Mouse (Mus musculus) lung, adult 18-20 months (tissue): ENCODE data around the gene Pdss2.

ENCODE experiments used
- DNase-seq, 2 experiments: peaks; one replicate each; pipeline ENCODE4 v3.0.0; 2022; ENCODE audit warnings: mixed read lengths in 2 of 2

The Pdss2 gene

DNA sequence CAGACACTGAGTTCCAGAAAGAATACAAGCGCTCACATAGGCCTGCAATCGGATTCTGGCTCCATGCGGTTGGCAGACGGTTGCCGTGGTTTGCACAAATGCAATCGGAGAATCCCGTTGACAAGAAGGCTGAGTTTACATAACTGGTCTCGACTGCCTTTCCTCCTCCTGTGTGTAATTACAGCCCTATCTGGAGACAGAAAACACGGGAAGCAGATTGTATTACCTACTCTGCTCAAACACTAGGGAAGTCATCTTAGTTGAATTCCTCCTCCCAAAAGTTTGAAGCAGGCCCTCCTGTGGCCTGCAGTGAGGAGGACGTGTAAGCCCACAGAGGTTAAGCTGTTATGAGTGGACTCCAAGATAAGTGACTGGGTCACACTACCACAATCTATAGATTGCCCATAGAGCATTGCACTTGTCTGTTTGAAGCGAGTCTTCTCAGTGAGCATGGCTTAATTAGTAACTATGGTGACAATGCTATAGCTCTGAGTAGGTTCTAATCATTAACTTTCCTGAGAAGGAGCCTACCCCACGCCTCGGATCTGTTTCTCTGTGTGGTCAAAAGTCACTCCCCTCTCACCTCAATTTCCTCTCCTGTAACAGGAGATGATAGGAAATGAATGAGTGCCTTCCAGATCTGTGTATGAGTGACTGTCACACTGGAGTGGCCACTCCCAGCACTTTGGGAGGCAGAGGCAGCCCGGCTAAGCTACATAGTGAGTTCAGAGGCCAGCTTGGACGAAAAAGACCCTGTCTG, 219.9 kb downstream of the Pdss2 start:
- no peak for DNase-seq

DNA sequence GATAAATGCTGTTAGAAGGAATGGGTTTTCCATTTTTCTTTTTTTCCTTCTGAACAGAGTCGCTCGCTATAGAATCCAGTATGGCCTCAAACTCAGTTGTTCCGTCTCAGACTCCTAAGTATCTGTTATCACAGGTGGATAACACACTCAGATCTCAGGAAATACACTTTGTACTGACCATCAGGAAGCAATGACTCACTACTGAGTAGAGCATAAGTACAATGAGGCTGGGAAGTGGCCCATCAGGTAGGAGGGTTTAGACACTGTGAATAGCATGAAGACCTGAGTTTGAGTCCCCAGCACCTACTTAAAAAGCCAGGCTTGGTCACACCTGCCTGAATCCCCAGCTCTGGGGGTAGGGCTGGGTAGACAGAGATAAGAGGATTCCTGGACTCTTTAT, 227.4 kb downstream of the Pdss2 start:
- DNase-seq = no peak

DNA sequence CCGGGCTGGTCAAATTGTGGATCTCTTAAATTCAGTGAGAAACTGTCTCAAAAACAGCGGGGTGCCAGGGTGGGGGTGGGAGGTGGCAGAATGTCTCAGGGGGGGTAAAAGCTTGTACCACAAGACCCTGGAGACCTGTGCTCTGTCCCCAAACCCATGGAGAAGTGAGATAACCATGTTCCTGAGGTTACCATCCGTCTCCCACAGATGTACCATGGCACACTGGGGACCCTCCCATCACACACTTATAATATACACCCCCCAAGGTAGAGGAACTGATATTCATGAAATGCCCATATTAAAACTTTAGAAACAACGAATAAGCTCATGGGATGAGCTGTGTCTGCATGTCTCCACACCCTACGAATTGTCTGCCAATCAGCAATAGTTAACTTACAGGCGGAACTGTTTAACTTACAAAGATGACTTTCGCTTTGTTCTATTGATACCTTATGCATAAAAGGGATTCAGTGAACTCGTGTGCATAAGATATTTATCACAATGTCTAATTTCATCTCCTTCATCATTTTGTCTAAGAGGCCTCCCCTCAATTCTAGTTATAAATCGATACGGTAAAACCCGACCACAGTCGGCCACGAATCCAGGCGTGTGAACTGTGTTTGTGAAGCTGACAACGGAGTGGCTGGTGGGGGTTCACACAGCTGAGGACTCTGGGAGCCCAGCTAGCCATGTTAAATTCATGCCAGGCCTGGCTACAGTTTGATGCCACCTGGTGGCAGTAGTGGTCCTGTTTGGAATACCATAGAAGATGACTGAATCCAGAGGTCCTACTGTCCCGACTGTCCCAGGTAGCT, 230.8 kb downstream of the Pdss2 start:
- peak; percentile 56 to 71 for DNase-seq

DNA sequence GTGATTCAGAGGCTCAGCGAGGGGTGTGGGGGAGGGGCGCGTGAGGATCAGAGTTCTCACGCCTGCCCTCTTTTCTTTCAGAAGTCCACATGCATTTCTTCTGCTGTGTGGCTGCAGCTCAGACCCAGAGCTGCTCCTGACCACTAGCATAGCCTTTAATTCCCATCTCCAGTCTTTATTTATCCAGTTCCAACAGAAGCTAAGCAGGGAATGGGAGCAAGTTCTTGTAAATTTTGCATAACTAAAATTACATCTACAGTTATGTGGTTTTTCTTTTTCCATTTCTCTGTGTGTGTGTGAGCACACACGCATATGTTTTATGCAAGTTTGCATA, 231.3 kb downstream of the Pdss2 start:
- DNase-seq = no peak

DNA sequence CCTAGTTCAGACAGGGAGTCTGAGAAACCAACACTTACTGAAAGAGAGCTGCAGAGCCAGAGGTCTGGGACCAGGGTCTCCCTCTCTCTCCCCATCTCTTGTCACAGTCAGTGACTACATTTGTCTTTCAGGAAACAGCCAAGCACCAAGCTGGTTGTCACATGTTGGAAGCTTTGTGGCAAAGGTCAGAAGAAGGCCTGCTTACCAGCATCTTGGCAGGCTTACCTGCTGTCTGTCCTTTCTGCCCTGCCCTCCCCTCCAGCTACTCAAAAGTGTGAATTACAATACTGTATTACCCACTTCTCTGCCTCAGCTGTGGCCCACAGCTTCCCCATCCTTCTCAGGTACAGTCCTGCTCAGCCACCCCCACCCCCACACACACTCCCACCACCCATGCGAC, 232.9 kb downstream of the Pdss2 start:
- DNase-seq = no peak

DNA sequence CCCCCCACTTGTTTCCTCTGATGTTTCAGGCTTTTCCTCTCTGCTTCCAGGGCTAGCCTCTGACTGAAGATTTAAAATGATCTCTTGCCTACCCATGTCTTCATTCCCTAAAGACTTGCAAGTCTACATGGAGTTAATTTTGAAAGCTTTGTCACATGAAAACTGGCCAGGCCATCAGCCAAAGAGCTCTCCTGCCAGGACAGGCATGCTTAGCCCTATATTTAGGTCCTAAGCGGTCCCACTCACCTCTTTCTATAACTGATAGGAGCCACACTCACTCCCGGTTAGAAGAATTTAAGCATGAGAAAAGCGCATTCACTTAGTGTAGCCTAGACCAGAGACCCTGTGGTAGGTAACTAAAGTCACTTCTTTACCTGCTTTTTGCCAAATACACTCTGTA, 233.4 kb downstream of the Pdss2 start:
- DNase-seq = no peak

DNA sequence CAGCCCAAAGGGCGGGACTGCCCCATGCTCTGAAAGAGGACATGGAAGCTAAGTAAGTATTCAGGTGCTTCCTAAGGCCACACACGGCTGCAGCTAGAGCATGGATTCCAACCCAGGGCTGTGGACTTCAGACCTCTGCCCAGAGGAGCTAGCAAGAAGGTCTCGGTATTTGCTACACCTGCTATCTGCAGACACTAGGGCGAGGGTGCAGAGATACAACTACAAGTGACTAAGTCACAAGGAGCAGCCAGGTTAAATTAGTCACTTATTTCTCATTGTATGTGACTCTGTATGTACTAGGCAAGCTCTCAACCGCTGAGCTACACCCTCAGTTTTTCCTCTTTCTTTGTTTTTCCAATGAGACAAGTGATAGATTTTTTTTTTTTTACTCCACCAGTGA, 241.5 kb downstream of the Pdss2 start:
- no peak for DNase-seq

DNA sequence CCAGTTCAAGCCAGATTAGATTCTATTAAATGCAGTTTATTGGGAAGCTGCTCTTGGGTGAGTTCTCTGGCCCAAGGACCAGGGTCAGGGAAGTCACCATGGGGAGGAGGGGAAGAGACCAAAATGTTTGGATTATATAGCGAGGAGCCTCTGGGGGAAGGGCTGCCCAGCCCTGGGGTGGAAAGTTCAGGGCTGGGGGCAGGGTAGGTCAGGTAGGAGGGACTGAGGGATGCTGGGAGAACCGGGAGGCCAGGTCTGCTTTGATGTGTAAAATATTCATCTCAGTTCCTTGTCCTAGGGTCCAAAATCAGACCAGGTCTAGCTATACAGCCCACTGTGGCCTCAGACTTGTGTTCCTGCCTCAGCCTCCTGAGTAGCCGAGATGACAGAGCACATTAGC, 241.9 kb downstream of the Pdss2 start:
- no peak for DNase-seq

DNA sequence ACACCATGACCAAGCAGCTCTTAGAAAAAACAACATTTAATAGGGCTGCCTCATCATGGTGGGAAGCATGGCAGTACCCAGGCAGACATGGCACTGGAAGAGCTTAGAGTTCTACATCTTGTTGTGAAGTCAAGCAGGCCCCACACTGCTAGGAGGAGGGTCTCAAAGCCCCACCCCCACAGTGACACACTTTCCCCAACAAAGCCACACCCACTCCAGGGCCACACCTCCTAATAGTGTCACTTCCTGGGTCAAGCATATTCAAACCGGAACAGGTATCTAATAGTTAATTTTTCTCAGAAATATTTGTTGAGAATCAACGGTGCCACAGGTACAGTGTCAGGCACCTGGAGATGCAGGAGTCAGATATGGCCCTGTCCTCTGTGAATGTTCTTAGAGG, 244.9 kb downstream of the Pdss2 start:
- DNase-seq = no peak

DNA sequence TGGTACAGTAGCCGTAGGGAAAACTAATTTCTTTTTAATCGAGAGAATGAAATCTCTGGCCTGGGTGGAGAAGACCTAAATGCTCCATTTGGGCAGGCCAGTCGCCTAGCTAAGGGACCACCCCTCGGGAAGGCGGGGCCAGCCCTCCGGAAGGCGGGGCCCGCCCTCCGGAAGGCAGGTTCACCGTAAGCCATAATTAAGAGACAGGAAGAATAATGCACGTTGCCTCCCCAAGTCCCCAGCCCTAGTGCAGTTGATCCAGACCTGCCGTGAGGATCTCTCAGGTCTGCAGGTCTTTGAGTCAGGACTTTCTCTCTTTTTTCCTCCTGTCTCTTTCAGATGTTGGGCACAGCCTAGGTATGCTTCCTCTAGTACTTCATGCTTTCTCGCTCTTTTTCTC, 246.4 kb downstream of the Pdss2 start:
- DNase-seq = no peak

DNA sequence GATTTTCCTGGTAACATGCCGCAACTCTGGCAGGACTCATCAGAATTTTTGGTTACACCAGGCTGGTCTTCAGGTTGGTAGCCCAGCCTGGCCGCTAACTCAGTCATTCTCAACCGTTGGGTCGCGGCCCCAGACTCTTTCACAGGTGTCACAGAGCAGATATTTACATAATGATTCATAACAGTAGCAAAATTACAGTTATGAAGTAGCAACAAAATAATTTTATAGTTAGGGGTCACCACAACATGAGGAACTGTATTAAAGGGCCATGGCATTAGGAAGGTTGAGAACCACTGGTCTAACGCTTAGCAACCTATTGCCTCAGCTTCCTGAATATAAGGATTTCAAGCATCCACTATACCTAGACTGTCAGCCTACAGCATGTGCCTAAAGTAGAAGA, 247.0 kb downstream of the Pdss2 start:
- no peak for DNase-seq

DNA sequence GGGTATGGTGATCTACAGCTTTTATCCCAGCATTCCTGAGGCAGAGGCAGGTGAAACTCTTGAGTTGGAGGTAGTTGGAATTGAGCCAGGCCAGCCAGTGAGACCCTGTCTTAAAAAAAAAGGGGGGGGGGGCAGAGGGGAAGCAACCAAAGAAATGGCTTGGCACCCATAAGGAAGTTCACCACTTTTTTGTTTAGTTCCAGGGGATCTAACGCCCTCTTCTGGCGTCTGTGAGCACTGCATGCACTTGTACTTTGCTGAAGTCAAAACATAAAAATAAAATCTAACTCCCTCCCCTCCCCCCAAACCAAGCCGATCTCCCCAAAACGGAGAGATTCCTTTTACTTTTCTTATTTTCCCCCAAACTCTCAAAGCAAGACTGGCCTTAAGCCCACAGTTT, 254.1 kb downstream of the Pdss2 start:
- DNase-seq = peak in 1 of 2 experiments; percentile 10

DNA sequence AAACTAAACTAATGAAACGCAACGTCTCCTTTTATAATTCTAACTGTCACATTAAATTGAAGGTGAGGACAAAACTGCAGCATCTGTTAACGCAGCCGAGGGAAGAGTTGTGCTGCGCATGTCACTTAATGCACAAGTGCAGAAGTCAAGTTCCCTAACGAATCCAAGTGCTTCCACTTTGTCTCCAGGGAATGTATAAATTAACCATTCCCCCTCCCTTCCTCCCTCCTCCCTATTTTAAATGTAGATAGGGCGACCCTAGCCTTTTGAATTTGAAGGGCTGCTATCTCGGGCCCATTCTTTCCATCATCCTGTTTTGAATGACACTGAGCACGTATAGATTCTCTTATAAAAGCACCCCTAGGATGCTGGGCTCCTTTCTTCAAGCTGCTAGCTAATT, 256.2 kb downstream of the Pdss2 start:
- DNase-seq = no peak

DNA sequence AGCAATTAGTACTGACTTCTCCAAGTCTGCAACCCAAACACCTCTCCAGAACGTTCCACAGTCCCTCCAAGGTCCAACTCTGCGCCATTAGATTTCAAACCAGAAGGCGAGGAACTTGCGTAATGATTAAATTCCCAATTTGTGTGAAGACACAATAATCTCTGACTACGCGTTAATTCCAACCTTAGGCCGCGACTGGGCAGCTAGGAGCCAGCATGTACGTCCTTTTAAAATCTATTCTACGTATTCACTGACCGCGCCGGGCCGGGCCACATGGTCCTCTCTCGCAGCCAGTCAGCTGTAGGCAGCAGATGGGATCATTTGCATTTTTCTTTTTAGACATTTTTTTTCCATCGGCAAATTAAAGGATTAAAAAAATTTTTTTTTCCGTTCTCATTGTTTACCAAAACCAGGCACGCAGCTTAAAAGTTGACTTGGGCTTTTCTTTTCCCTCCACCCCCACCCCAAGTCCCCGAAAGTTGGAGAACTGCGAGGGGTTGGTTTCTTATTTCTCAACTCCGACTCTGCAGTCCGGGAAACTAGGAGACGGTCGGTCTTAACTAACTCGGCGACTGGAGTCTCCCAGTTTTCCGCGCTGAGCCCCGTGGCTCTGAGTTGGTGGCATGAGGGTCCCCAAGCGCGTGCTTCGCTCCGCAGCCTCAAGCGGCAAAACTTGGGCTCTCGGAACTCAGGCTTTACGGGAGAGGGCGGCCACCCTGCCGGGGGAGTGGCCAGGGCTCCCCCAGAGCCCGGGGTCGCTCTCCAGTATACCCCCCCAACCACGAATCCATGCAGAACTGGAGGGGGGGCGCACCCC, 256.8 kb downstream of the Pdss2 start:
- DNase-seq = peak; percentile 49 to 54

DNA sequence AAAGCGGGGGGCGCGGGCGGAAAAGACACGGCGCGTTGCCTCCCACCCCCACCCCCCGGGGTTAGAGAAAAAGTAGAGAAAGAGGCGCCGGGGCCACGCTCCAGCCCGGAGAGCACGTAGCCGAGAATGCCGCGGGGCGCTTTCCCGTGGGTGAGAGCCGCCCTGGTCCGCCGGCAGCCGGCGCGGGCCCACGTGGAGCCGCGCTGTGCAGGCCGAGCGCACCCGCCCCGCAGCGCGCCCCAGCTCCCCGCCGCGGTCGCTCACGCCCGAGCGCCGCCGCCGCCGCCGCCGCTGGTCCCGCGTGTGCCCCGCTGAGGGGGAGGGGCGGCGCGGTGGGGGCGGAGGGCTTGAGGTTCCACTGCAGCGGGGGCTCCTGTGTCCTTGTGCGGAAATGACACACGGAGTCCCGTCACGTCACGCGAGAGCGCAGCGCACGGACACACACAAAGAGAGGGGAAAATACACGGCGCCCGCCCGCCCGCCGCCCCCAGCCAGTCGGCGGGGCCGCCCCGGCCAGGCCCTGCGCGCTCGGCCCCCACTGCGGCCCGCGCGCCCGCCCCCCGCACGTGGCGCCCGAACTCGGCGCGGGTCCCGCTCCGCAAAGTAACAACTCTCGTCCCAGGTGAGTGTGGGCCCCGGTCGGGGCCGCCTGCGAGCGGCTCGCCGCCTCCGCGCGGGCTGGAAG, 257.6 kb downstream of the Pdss2 start, which contains the start of gene Bend3:
Bend3 (plus strand) TSS at position 81 of the 685 bp plus-strand sequence.
- peak; percentile 43 to 54 for DNase-seq

DNA sequence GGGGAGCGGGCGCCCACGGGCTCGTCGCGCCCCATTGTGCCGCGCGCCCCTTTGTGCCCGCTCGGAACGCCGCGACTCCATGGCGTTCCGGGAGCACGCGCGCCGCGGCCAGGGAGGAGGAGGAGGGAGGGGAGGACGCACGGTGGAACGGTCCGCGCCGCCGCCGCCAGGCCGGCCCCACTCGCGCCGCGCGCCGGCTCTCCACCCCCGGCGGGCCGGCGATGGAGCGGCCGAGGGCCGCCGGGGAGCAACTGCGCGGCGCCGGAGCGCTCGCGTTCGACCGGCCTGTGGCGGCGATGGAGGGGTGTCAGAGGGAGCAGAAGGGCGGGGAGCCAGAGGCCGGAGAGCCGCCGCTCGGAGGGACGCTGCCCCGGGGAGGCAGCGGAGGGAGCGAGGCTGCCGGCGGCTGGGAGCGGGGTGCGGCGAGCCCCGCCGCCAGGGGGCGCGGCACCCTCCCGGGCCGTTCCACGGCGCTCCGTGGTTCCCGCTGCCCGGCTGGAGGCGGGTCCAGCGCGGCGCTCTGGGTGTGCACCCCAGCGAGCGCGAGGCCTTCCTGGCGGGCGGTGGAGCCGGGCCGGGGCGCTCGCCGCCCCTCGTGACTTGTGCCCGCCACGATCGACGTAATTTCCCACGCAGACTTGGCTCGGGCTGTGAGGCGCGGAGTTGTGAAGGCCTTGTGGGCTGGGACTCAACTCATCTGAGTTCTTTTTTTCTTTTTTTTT, 258.3 kb downstream of the Pdss2 start:
- peak; percentile 87 to 91 for DNase-seq

DNA sequence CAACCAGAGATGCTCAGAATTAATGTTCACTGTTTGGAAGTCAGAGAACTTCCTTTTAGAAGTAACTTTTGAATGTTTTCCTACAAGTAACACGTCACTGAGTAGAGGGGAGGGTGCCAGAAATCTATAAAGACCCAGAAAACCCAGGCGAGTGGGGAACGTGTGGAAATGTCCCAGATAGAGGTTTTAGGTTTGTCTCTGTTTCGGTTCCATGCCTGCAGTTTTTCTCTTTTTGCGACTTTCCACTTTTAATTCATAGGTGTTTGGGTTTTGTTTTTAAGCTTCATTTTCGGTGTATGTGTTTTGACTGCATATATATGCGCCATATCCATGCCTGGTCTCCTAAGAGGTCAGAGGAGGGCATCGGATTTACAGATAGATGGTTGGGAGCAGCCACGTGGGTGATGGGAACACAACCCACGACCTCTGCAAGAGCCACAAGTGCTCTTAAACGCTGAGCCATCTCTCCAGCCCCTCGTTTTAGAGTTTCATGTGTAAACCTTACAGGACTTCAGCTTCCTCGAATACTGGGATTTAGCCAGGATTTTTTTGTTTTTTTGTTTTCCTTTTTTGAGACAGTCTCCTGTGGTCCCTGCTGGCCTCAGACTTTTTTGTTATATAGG, 259.1 kb downstream of the Pdss2 start:
- DNase-seq = no peak

DNA sequence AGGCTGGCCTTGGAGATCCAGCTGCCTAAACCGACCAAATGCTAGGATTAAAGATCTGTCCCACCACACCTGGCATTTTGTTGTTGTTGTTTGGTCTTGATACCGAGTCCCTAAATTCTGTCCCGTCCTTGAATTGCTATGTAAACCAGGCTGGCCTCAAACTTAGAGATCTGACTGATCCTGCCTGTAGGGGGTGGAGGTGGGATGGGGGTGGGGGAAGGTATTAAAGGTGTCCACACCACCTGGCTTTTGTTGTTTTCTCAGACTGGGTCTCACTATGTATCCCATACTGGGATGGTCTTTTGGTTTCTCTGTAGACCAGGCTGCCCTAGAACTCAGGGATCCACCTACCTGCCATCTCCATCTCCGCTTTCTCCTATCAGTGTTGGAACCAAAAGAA, 259.9 kb downstream of the Pdss2 start:
- no peak for DNase-seq

DNA sequence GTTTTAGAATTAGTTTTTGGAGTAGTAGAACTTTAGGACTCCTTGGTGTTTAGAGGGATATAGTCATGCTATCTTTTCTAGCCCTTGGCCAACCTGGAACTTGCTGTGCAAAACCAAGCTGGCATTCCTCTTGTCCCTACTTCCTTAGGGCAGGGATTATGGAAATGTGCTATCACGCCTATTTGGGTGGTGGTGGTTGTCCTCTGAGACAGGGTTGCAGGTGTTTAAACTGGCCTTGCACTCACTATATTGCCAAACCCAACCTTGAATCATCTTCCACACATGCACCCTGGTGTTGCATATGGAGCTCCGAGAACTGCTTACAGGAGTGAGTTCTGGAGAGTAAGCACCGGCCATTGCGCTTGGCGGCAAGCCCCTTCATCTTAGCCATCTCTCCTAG, 260.7 kb downstream of the Pdss2 start:
- no peak for DNase-seq

DNA sequence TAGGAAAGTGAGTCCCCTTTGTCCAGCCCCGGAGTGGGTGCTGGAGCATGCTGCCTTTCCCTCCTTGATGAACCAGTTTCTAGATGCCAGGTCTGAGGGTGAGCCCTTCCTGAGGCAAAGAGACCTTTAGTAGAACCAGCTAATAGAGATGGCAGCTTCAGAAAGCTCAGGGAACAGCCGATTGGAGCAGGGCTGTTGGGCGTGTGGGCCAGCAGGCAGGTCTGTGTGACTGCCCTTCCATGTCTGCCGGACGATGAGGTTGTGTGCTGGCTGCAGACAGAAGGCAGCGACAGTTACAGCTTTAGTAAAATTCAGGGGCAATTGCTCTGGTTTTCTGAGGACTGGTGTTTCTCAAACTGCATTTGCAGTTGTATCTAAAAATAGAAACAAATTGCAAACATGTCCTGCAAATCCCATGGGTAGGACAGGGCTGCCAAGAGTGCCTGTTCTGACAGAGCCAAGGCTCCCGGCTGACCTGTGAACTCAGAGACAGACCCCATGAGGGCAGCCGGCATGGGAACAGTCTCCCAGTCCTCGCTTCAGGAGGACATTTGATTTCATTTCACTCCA, 262.2 kb downstream of the Pdss2 start:
- peak in 1 of 2 experiments; percentile 14 for DNase-seq

DNA sequence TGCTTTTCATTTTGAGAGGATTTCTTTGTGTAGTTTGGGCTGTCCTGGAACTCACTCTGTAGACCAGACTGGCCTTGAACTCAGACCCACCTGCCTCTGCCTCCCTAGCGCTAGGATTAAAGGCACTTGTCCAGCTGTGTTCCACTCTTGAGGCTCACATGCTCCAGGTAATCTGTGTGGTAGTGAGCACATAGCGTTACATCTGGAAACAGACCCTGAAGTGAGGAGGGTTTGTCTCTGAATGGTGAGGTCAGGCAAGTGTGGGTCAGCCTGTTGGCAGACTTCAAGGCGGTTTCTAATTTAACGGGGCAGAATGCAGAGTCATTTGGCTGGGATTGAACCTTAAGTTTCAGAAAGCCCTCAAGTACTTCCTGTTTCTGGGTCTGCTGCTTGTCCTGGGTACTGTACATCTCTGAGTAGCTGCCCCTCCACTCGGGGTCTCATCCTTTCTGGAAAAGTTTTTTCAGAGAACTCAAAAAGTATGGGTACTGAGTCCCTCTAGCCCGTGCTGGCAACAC, 264.5 kb downstream of the Pdss2 start:
- no peak for DNase-seq
